In the genomic region with DNA sequence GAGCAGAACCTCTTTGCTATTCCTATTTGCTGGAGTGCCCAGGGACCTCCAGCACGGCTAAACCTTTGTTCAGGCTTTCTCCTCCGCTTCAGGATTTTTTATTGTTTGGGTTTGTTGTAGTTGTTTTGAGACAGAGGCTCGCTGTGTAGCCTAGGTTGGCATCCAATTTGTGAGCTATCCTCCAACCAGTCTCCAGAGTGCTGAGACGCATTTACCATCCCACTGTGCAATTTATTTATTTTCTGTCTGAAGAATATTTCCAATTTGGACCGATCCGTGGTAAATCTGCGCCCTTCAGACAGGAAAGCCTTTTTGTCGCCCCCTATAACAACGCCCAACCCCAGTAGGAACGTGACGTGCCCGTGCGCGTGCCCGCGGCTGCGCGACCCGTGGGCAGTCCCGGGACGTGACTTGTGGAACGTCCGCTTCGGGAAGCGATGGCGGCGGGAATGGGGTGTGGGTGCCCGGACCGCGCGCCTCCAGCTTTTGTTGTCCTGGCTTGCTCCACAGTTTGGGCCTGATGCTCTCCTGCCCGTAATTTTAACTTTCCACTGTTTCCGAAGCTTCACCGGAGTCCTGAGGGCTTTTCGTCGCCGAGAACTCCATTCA, we compare ENCODE assay signal across 1 mouse cellular context.
A peak's percentile ranks its signal among the peaks of the same experiment; 100 is the strongest.
TF ChIP-seq lines count a peak whose summit lies in the region.

No protein-coding gene starts in this region.

TF ChIP-seq in CH12.LX, 34 proteins besides CTCF, POLR2A, EP300 and RAD21 (continued from another document):
- TF ChIP-seq MEF2A (IDR thresholded peaks at IDR 0.05; ENCODE audit: borderline replicate concordance, low read depth, low read length), result peak; percentile 77
- TF ChIP-seq NELFE (IDR thresholded peaks at IDR 0.05; ENCODE audit: low read depth, low read length), result peak; percentile 77
- peak; percentile 92 for TF ChIP-seq TCF12 (IDR thresholded peaks at IDR 0.05; ENCODE audit: low read depth, low read length)
- peak; percentile 100 for TF ChIP-seq BHLHE40 (IDR thresholded peaks at IDR 0.05; ENCODE audit: low read depth, low read length)
- TF ChIP-seq ZC3H11A (IDR thresholded peaks at IDR 0.05; ENCODE audit: low read depth, low read length), result no peak
- peak; percentile 76 for TF ChIP-seq ETS1 (conservative IDR thresholded peaks at IDR 0.05; ENCODE audit: low read depth, low read length)
- TF ChIP-seq CHD2 (IDR thresholded peaks at IDR 0.05; ENCODE audit: low read length), result peak; percentile 60; the same call in 1 of the 2 replicates
- TF ChIP-seq TBP (conservative IDR thresholded peaks at IDR 0.05; ENCODE audit: low read depth, low read length), result 0 out of 2 replicates have a peak, but pooled peaks have one; percentile 31
- peak; percentile 73 for TF ChIP-seq ELF1 (IDR thresholded peaks at IDR 0.05; ENCODE audit: low read depth, low read length)
- TF ChIP-seq MAZ (IDR thresholded peaks at IDR 0.05; ENCODE audit: low read depth, low read length), result peak; percentile 46
- no peak for TF ChIP-seq E2F4 (IDR thresholded peaks at IDR 0.05; ENCODE audit: insufficient replicate concordance, low read depth, low read length)
- TF ChIP-seq KAT2A (IDR thresholded peaks at IDR 0.05; ENCODE audit: insufficient replicate concordance, low read length), result 0 out of 2 replicates have a peak, but pooled peaks have one; percentile 53
- TF ChIP-seq HCFC1 (IDR thresholded peaks at IDR 0.05; ENCODE audit: low read depth, low read length), result peak; percentile 78
- TF ChIP-seq SIN3A (IDR thresholded peaks at IDR 0.05; ENCODE audit: low read length), result no peak; the same call in none of the 2 replicates
- TF ChIP-seq SMC3 (IDR thresholded peaks at IDR 0.05; ENCODE audit: low read depth, low read length), result no peak
